Mouse (Mus musculus): ENCODE data around the gene Gm17482. TPM values are rescaled to one million over a fixed set of nuclear protein-coding genes. Genes with fewer than 3 reads are reported as not detected.
"Not testable (repeated sequence)": the region's sequence is repeated elsewhere in the genome, so short reads cannot be mapped to it uniquely, and the experiment has no call there.

Gene Gm17482
- polyA plus RNA-seq, 1 experiment from 2014 or later: not detected

DNA sequence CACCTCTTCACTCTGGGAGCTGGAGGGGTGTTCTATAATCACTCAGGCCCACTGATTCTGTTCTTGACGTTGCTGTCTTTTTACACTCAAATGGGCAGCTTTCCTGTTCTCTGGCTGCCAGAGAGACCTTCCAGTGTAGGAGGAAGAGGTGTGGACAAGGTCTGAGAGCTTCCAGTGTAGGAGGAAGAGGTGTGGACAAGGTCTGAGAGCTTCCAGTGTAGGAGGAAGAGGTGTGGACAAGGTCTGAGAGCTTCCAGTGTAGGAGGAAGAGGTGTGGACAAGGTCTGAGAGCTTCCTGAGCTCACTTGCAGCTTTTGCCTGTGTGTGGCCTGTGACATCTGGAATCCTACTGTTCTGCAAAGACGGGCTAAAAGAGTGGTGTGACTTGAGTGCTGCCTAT, 13.3 kb downstream of the Gm17482 start:
- WGBS: 43% methylated on average over 2 of the region's 2 CpGs
- not testable (repeated sequence) for H3K4me1 ChIP-seq (ENCODE audit: control insufficient read depth, insufficient read depth, low read length); H3K27me3 ChIP-seq (ENCODE audit: control insufficient read depth, insufficient read depth, low read length); H3K4me2 ChIP-seq (replicated peaks; ENCODE audit: low read depth, low read length); H3K9ac ChIP-seq (ENCODE audit: low read depth, low read length); H3K27ac ChIP-seq (ENCODE audit: low read depth, low read length); H3K4me3 ChIP-seq (ENCODE audit: low read length); H3K36me3 ChIP-seq (ENCODE audit: control insufficient read depth, insufficient read depth, low read length); H3K9me3 ChIP-seq (ENCODE audit: control insufficient read depth, low read length); ATAC-seq (ENCODE audit: low FRiP score, low TSS enrichment)

GRCm38 (mm10) chr6:115241131-115241699, 14.1 kb downstream of the Gm17482 start:
- no peak for ATAC-seq (ENCODE audit: low FRiP score, low TSS enrichment)
- H3K4me3 ChIP-seq (ENCODE audit: low read length): no peak overlapping the region
- 60% methylated on average over 3 of the region's 3 CpGs for WGBS

GRCm38 (mm10) chr6:115241939-115242338, 14.8 kb downstream of the Gm17482 start:
- H3K9me3 ChIP-seq (ENCODE audit: control insufficient read depth, low read length): no peaks in the 10 kb centered on the region
- no peak overlapping the region for H3K27ac ChIP-seq (ENCODE audit: low read depth, low read length)
- WGBS: 88% methylated on average over 3 of the region's 3 CpGs

More at GRCm38 (mm10) chr6:115241131-115241699, 14.1 kb downstream of the Gm17482 start:
- H3K4me2 ChIP-seq (replicated peaks; ENCODE audit: low read depth, low read length): no peak overlapping the region
- no peaks in the 10 kb centered on the region for H3K27me3 ChIP-seq (ENCODE audit: control insufficient read depth, insufficient read depth, low read length)
- H3K9me3 ChIP-seq (ENCODE audit: control insufficient read depth, low read length): no peaks in the 10 kb centered on the region
- H3K9ac ChIP-seq (ENCODE audit: low read depth, low read length): no peak overlapping the region
- H3K36me3 ChIP-seq (ENCODE audit: control insufficient read depth, insufficient read depth, low read length): no peaks in the 10 kb centered on the region
- no peak overlapping the region for H3K27ac ChIP-seq (ENCODE audit: low read depth, low read length)
- H3K4me1 ChIP-seq (ENCODE audit: control insufficient read depth, insufficient read depth, low read length): no peaks in the 10 kb centered on the region

DNA sequence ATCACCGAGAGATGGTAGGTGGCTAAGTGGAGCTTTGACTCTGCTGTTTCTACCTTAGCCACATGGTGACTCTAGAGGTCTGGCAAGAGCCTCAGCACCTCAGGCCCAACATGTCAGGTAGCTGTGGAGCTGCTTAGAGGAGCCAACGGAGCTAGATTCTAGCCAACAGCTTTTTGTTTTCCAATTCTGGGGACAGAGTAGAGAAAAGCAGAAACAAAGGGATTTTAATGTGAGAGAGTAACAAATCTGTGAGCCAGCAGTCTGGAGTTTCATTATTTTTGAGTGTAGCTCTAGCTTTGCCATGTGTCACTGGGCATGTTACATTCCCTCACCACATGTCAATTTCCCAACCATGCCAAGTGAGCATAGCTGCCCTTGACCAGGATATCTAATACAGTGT, 17.1 kb downstream of the Gm17482 start:
- ATAC-seq (ENCODE audit: low FRiP score, low TSS enrichment): no peak

More at GRCm38 (mm10) chr6:115241939-115242338, 14.8 kb downstream of the Gm17482 start:
- H3K4me1 ChIP-seq (ENCODE audit: control insufficient read depth, insufficient read depth, low read length): no peaks in the 10 kb centered on the region
- H3K27me3 ChIP-seq (ENCODE audit: control insufficient read depth, insufficient read depth, low read length): no peaks in the 10 kb centered on the region
- H3K36me3 ChIP-seq (ENCODE audit: control insufficient read depth, insufficient read depth, low read length): no peaks in the 10 kb centered on the region
- no peak overlapping the region for H3K4me2 ChIP-seq (replicated peaks; ENCODE audit: low read depth, low read length)
- ATAC-seq (ENCODE audit: low FRiP score, low TSS enrichment): no peak
- no peak overlapping the region for H3K4me3 ChIP-seq (ENCODE audit: low read length)
- no peak overlapping the region for H3K9ac ChIP-seq (ENCODE audit: low read depth, low read length)

DNA sequence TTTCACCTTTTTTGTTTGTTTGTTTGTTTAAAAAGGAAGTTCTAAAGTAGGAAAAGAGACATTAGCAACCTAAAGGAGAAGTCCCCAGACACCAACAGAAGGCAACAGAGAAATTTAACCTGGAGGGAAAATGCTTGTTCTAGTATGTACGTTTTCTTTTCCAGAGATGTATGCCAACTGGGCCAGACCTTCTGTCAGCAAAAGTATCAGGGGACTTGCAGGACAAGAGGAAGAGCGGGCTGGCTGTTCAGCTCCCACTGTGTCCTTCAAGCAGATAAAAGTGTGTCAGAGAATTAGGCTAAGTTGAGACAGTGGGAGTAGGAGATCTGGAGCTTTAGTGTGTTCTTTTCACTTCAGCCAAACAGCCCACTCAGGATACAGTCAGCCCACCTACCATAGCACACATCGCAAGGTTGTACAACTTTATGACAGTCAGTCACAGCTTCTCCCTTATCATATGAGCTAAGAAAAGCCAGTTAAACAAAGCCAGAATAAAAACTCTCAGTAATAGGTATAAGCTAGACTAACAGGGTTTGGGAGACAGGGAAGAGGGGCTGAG, 18.4 kb downstream of the Gm17482 start:
- H3K27ac ChIP-seq (ENCODE audit: low read depth, low read length): no peak overlapping the region
- H3K4me2 ChIP-seq (replicated peaks; ENCODE audit: low read depth, low read length): no peak overlapping the region
- no peak overlapping the region for H3K4me3 ChIP-seq (ENCODE audit: low read length)
- H3K27me3 ChIP-seq (ENCODE audit: control insufficient read depth, insufficient read depth, low read length): no peaks in the 10 kb centered on the region
- H3K4me1 ChIP-seq (ENCODE audit: control insufficient read depth, insufficient read depth, low read length): no peaks in the 10 kb centered on the region
- H3K9me3 ChIP-seq (ENCODE audit: control insufficient read depth, low read length): no peaks in the 10 kb centered on the region
- WGBS: 82% methylated on average over 3 of the region's 3 CpGs
- no peak overlapping the region for H3K9ac ChIP-seq (ENCODE audit: low read depth, low read length)
- no peak for ATAC-seq (ENCODE audit: low FRiP score, low TSS enrichment)
- no peaks in the 10 kb centered on the region for H3K36me3 ChIP-seq (ENCODE audit: control insufficient read depth, insufficient read depth, low read length)

More for the DNA sequence above, 17.1 kb downstream of the Gm17482 start:
- Histone ChIP-seq H3K27ac (ENCODE audit: low read depth, low read length) (no peak overlapping the region), H3K4me2 (replicated peaks; ENCODE audit: low read depth, low read length) (no peak overlapping the region), H3K36me3 (ENCODE audit: control insufficient read depth, insufficient read depth, low read length) (no peaks in the 10 kb centered on the region), H3K27me3 (ENCODE audit: control insufficient read depth, insufficient read depth, low read length) (no peaks in the 10 kb centered on the region), H3K9ac (ENCODE audit: low read depth, low read length) (no peak overlapping the region), H3K4me1 (ENCODE audit: control insufficient read depth, insufficient read depth, low read length) (no peaks in the 10 kb centered on the region), H3K4me3 (ENCODE audit: low read length) (no peak overlapping the region), H3K9me3 (ENCODE audit: control insufficient read depth, low read length) (no peaks in the 10 kb centered on the region)
- 76% methylated on average over 2 of the region's 2 CpGs for WGBS

GRCm38 (mm10) chr6:115251531-115251985, 24.4 kb downstream of the Gm17482 start:
- no peaks in the 10 kb centered on the region for H3K4me1 ChIP-seq (ENCODE audit: control insufficient read depth, insufficient read depth, low read length)
- H3K9ac ChIP-seq (ENCODE audit: low read depth, low read length): no peak overlapping the region
- peak overlapping the region; percentile 19 for H3K4me3 ChIP-seq (ENCODE audit: low read length)
- 3% methylated on average over 13 of the region's 13 CpGs for WGBS
- no peaks in the 10 kb centered on the region for H3K9me3 ChIP-seq (ENCODE audit: control insufficient read depth, low read length)
- no peaks in the 10 kb centered on the region for H3K36me3 ChIP-seq (ENCODE audit: control insufficient read depth, insufficient read depth, low read length)
- peak overlapping the region; percentile 50 for H3K4me2 ChIP-seq (replicated peaks; ENCODE audit: low read depth, low read length)
- H3K27me3 ChIP-seq (ENCODE audit: control insufficient read depth, insufficient read depth, low read length): no peaks in the 10 kb centered on the region
- no peak overlapping the region for H3K27ac ChIP-seq (ENCODE audit: low read depth, low read length)
- peak; percentile 75; the same call in 1 of the 2 replicates for ATAC-seq (ENCODE audit: low FRiP score, low TSS enrichment)

DNA sequence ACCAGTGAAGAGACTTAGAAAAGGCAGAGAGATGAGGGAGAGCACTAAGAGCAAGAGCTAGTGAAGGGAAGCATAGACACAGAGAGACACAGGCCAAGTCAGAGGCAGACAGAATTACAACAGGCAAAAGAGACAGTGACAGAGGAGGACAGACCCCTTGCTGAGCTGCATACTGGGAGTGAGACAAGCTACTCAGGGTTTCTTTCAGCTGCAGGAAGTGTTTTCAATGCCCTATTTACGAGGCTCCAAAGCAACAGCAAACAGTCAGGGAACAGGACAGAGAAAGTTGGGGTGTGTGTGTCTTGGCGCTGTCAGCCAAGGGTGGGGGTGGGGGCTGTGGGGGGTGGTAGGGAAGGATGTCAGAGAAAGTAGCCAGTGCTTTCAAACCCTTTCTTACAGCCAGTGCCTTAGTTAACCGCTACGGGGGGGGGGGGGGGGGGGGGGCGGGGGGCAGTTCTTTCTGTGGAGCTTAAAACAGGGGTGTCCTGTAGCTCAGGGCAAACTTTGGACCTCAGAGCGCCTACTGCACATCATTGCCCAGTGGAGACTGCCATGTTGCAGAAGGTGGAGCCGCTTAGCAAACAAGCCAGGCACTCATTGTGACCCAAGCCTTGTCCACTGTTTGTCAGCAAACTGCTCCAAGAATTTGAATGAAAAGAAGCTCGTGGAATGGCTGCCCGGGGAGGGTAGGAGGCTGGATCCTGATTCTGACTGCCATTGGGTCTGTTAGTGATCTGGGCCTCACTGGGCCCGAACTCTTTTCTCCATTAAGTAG, 25.1 kb downstream of the Gm17482 start, which contains the start of gene Timp4:
TSS of gene Timp4 (minus strand) at position 107 of the 775 bp plus-strand sequence.
- no peaks in the 10 kb centered on the region for H3K4me1 ChIP-seq (ENCODE audit: control insufficient read depth, insufficient read depth, low read length)
- no peaks in the 10 kb centered on the region for H3K9me3 ChIP-seq (ENCODE audit: control insufficient read depth, low read length)
- H3K4me3 ChIP-seq (ENCODE audit: low read length): peak within 1 kb of the TSS; percentile 19
- H3K9ac ChIP-seq (ENCODE audit: low read depth, low read length): no peak within 1 kb of the TSS
- ATAC-seq (ENCODE audit: low FRiP score, low TSS enrichment): no peak
- 40% methylated on average over 8 of the region's 10 CpGs for WGBS
- no peaks in the 10 kb centered on the region for H3K36me3 ChIP-seq (ENCODE audit: control insufficient read depth, insufficient read depth, low read length)
- H3K4me2 ChIP-seq (replicated peaks; ENCODE audit: low read depth, low read length): peak within 1 kb of the TSS; percentile 50
- no peak within 1 kb of the TSS for H3K27ac ChIP-seq (ENCODE audit: low read depth, low read length)
- H3K27me3 ChIP-seq (ENCODE audit: control insufficient read depth, insufficient read depth, low read length): no peaks in the 10 kb centered on the region

DNA sequence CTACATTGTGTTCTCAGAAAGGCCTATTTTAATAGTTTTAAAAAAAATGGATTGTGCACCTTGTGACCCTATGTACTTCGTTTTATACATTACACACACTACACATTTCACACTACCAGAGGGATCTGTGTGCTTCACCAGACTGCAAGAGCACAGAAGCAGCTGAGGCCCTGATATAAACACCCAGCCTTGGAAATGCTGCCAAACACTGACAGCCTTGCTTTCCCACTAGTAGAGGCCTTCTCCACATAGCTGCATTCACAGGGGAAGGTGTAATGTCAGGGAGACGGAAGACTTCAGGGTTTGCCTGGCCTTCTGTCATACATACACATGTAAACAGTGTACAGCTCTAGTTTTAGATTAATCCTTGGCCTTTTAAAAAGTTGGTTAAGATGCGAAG, 28.0 kb downstream of the Gm17482 start:
- H3K27me3 ChIP-seq (ENCODE audit: control insufficient read depth, insufficient read depth, low read length): no peaks in the 10 kb centered on the region
- H3K9me3 ChIP-seq (ENCODE audit: control insufficient read depth, low read length): no peaks in the 10 kb centered on the region
- no peak overlapping the region for H3K9ac ChIP-seq (ENCODE audit: low read depth, low read length)
- H3K4me3 ChIP-seq (ENCODE audit: low read length): no peak overlapping the region
- WGBS: 84% methylated on average over 3 of the region's 3 CpGs
- H3K4me1 ChIP-seq (ENCODE audit: control insufficient read depth, insufficient read depth, low read length): no peaks in the 10 kb centered on the region
- H3K36me3 ChIP-seq (ENCODE audit: control insufficient read depth, insufficient read depth, low read length): no peaks in the 10 kb centered on the region
- no peak overlapping the region for H3K27ac ChIP-seq (ENCODE audit: low read depth, low read length)
- ATAC-seq (ENCODE audit: low FRiP score, low TSS enrichment): no peak
- no peak overlapping the region for H3K4me2 ChIP-seq (replicated peaks; ENCODE audit: low read depth, low read length)

- ATAC-seq (ENCODE audit: low FRiP score, low TSS enrichment): no peak
- Histone ChIP-seq H3K4me1 (ENCODE audit: control insufficient read depth, insufficient read depth, low read length) (no peaks in the 10 kb centered on the region), H3K9me3 (ENCODE audit: control insufficient read depth, low read length) (no peaks in the 10 kb centered on the region), H3K27ac (ENCODE audit: low read depth, low read length) (no peak overlapping the region), H3K4me3 (ENCODE audit: low read length) (no peak overlapping the region), H3K9ac (ENCODE audit: low read depth, low read length) (no peak overlapping the region), H3K36me3 (ENCODE audit: control insufficient read depth, insufficient read depth, low read length) (no peaks in the 10 kb centered on the region), H3K4me2 (replicated peaks; ENCODE audit: low read depth, low read length) (no peak overlapping the region), H3K27me3 (ENCODE audit: control insufficient read depth, insufficient read depth, low read length) (no peaks in the 10 kb centered on the region)
- WGBS: 84% methylated on average over 3 of the region's 3 CpGs
Observed at GRCm38 (mm10) chr6:115260507-115260906, 33.4 kb downstream of the Gm17482 start.
